Mouse (Mus musculus) frontal cortex, adult 2 months (tissue): Measurements from ENCODE around the gene Grik4. TPM values are rescaled to one million over a fixed set of nuclear protein-coding genes. Genes with fewer than 3 reads are reported as not detected.

Experiments used
- DNase-seq, 2 experiments: peaks; one replicate each; pipeline ENCODE4 v3.0.0; 2022; ENCODE audit warnings: low spot score in 1 of 2; ENCODE audit errors: extremely low spot score in 1 of 2
- polyA plus RNA-seq: library from polyadenylated mRNA; depleted of rRNA; stranded (reverse); fragments of >200 nt; gene quantifications from 2 replicates; pipeline ENCODE4 v1.2.3, GENCODE M21; 2012

Gene Grik4
- polyA plus RNA-seq, 1 experiment = 10.4 TPM

GRCm38 (mm10) chr9:42906995-42907394 is 37.3 kb downstream of the Grik4 start:
- DNase-seq = no peak

DNA sequence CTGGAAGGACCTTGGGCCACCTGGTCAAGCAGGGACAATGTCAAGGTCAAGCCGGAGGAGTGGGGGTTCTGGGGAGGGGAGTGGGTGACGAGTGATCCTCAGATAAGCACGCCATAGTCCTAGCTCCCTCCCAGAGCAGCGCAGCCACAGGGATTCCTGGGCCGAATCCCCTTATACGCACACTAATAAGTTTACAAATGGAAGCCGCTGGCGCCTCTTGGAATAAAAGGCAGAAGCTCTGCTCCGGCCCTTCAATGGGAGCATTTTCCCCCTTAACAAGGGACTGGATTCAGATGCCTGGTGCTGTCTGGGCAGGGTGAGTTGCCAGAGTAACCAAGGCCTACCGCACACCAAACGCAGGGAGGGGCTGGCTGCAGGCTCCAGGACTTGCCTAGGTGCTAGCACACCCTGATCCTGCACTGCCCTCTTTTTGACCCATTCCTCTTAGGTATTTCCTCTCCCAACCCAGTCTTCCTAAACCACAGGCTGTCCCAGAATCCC is 46.2 kb downstream of the Grik4 start:
- DNase-seq = no peak

GRCm38 (mm10) chr9:42897361-42898051 is 46.8 kb downstream of the Grik4 start:
- DNase-seq = peak; percentile 32 to 68

GRCm38 (mm10) chr9:42896421-42897210 is 47.7 kb downstream of the Grik4 start:
- no peak for DNase-seq

- no peak for DNase-seq
These were observed 51.5 kb downstream of the Grik4 start for GRCm38 (mm10) chr9:42892765-42893164.

DNA sequence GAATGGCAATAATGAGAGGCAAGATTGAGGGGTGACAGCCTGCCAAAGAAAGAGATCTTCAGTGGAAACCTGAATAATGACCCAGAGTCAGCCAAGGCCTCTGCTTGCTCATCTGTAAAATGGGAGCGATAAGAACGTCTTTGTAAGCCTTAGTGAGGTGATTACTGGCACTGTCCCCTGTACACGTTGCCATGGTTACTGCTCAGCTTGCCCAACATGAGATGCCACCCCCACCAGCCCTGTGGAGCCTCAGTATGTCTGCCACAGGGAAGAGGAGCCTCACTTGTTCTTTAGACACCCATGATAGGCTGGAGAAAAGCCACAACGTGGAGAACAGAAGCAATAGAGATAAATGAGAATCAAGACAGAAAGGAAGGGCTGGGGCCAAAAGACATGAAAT is 56.4 kb downstream of the Grik4 start:
- peak in 1 of 2 experiments; percentile 44 for DNase-seq

- no peak for DNase-seq
These were observed 58.1 kb downstream of the Grik4 start for GRCm38 (mm10) chr9:42886112-42886766.

DNA sequence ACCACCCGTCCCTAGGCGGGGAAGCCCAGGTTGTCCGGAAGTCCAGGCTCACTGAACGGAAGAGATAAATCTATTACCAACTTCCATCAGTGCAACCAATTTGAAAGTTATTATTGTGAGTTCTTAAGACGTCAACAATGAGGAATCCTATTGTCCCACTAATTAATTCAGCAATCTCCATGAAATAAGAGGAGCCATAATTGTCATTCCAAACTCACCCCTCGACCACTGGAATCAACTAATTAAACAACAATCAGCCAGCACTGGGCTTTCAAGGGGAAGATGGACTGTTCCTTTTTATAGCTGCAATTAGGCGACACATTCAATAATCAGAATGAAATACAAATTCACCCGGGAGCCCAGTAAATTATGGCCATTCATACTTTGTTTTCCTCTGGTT is 58.7 kb downstream of the Grik4 start:
- DNase-seq = no peak

- DNase-seq = no peak
These were observed 59.2 kb downstream of the Grik4 start for GRCm38 (mm10) chr9:42885123-42885522.

GRCm38 (mm10) chr9:42883006-42883759 is 61.1 kb downstream of the Grik4 start:
- no peak for DNase-seq

DNA sequence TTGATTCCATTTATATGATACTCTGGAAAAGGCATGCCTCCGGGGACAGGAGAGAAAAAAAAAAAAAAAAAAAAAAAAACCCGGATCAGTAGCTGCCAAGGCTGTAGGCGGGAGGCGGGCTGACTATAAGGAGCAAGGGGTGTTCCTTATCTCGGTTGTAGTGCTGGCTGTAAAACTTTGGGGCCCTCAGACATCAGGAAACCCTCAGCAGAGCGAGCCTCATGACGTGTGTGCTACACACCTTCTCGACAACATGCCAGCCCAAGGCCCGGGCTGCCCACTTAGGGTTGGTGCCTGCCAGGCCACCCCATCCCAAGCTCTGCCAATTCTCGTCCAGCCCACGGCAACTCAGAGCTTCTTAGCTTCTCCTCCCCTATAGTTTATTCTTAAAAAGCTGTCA is 62.0 kb downstream of the Grik4 start:
- DNase-seq = peak in 1 of 2 experiments; percentile 34

GRCm38 (mm10) chr9:42881040-42881439 is 63.3 kb downstream of the Grik4 start:
- DNase-seq = no peak

GRCm38 (mm10) chr9:42878401-42878800 is 65.9 kb downstream of the Grik4 start:
- no peak for DNase-seq

DNA sequence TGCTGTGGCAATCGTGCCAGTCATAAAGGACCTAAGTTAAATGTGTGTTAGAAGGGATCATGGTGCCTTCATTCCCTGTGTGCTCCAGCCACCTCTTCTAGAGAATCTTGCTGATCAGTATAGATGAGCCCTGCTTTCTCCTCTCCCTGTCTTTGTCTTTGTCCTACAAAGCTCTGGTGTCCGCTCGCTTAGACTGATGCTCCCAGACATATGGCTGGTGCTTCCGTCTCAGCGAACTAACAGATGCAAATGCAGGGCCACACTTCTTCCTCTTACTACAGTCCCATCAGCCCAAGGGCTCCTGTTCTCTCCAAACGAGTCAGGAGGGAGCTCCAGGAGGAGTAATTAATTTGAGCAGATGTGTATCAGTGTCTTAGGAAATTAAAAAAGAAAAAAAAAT is 71.4 kb downstream of the Grik4 start:
- no peak for DNase-seq

DNA sequence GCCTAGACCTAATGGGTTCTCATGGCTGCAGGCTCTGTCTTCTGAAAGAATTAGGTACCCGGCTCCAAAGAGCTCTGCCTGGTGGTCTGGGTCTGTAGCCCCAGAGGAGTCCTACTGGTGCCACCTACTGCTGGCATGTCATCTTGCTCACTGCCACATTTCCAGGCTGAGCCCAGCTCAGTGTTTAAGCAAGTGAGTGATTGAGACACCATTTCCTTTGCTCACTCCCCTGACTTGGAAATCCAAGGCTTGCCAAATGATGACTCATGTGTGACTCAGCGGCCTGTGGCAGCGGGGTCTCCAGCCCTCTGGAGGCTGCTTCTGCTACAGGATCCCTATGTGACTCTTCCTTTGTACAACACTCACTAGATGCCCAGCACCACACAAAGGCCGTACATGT is 72.6 kb downstream of the Grik4 start:
- peak in 1 of 2 experiments; percentile 35 for DNase-seq

GRCm38 (mm10) chr9:42870257-42870656 is 74.0 kb downstream of the Grik4 start:
- no peak for DNase-seq

DNA sequence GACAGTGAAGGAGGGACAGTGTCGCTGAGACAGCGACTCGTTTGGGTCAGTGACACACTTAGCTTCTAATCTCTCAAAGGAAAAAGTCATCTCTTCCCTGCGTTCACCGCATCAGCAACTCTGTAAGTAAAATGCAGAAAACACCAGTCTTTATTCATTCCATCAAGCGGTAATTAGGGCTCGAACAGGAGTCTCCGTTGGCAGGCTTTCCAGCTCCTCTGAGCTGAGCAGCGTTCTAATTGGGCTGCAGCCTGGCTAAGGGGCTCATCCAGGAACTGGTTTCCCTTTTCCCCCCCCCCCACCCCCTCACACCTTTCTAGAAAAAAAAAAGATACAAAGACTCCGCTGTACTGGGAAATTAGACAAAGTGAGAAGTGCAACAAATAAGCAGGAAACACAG is 75.8 kb downstream of the Grik4 start:
- no peak for DNase-seq

DNA sequence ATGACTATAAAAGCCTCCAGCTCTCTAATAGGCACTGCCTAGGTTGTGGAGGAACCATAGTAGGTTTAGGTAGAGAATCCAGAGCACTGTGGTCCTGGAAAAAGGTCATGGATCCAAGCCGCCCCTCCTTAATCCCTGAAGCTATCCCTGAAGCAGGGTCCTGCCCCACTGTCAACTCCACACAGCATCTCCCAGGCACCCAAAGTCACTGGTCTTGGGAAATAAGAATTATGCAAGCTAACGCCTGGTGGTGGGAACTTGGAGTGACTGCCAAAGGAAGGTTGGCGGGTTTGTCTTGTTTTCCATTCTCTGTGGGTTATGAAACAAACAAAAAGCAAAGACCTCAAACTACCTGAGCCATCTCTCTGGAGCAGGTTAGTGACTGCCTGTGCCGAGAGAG is 77.6 kb downstream of the Grik4 start:
- DNase-seq = no peak

- DNase-seq = peak in 1 of 2 experiments; percentile 13
These were observed 79.1 kb downstream of the Grik4 start for GRCm38 (mm10) chr9:42865036-42865829.

GRCm38 (mm10) chr9:42863360-42863759 is 80.9 kb downstream of the Grik4 start:
- no peak for DNase-seq
